Mouse (Mus musculus): ENCODE measurements around the gene Gm13278. TPM values are rescaled to one million over a fixed set of nuclear protein-coding genes. Genes with fewer than 3 reads are reported as not detected.

Gene Gm13278
- polyA plus RNA-seq, 1 experiment from 2014 or later, result not detected

Other genes with a start within 250 kb of the Gm13278 start
- not detected in 2 replicates for gene Ifna15, start 233.3 kb upstream of the Gm13278 start, polyA plus RNA-seq (2016; fragmentation: Nextera tagmentation; extraction: Ambion mirVana)
- gene Ifna14, start 219.8 kb upstream of the Gm13278 start, polyA plus RNA-seq (2016; fragmentation: Nextera tagmentation; extraction: Ambion mirVana), result not detected in 2 replicates
- gene Ifna9, start 199.2 kb upstream of the Gm13278 start, polyA plus RNA-seq (2016; fragmentation: Nextera tagmentation; extraction: Ambion mirVana), result not detected in 2 replicates
- gene Ifna12, start 188.2 kb upstream of the Gm13278 start, polyA plus RNA-seq (2016; fragmentation: Nextera tagmentation; extraction: Ambion mirVana), result not detected in 2 replicates
- not detected in 2 replicates for gene C87499, start 157.1 kb upstream of the Gm13278 start, polyA plus RNA-seq (2016; fragmentation: Nextera tagmentation; extraction: Ambion mirVana)
- gene Ifna13, start 147.1 kb upstream of the Gm13278 start, polyA plus RNA-seq (2016; fragmentation: Nextera tagmentation; extraction: Ambion mirVana), result not detected in 2 replicates
- gene Ifna16, start 114.6 kb upstream of the Gm13278 start, polyA plus RNA-seq (2016; fragmentation: Nextera tagmentation; extraction: Ambion mirVana), result not detected in 2 replicates
- gene Ifna2, start 107.6 kb upstream of the Gm13278 start, polyA plus RNA-seq (2016; fragmentation: Nextera tagmentation; extraction: Ambion mirVana), result not detected in 2 replicates
- gene Ifnab, start 100.2 kb upstream of the Gm13278 start, polyA plus RNA-seq (2016; fragmentation: Nextera tagmentation; extraction: Ambion mirVana), result not detected in 2 replicates
- gene Gm26566, start 69.7 kb upstream of the Gm13278 start, polyA plus RNA-seq (2016; fragmentation: Nextera tagmentation; extraction: Ambion mirVana), result 1.6 and 2.0 TPM in 2 replicates
- gene Klhl9, start 69.1 kb upstream of the Gm13278 start, polyA plus RNA-seq (2016; fragmentation: Nextera tagmentation; extraction: Ambion mirVana), result 127 and 132 TPM in 2 replicates
- not detected in 2 replicates for gene Gm13271, start 36.7 kb upstream of the Gm13278 start, polyA plus RNA-seq (2016; fragmentation: Nextera tagmentation; extraction: Ambion mirVana)
- gene Gm13283, start 31.4 kb upstream of the Gm13278 start, polyA plus RNA-seq (2016; fragmentation: Nextera tagmentation; extraction: Ambion mirVana), result 0.32 and 0.46 TPM in 2 replicates
- gene Gm13290, start 17.7 kb upstream of the Gm13278 start, polyA plus RNA-seq (2016; fragmentation: Nextera tagmentation; extraction: Ambion mirVana), result 0.22 TPM in 1 of 2 replicates, not detected in the other
- not detected in 2 replicates for gene Gm13289, start 14.6 kb upstream of the Gm13278 start, polyA plus RNA-seq (2016; fragmentation: Nextera tagmentation; extraction: Ambion mirVana)
- gene Gm13272, start 11.7 kb upstream of the Gm13278 start, polyA plus RNA-seq (2016; fragmentation: Nextera tagmentation; extraction: Ambion mirVana), result not detected in 2 replicates
- not detected in 2 replicates for gene Ifnz, start 9.4 kb upstream of the Gm13278 start, polyA plus RNA-seq (2016; fragmentation: Nextera tagmentation; extraction: Ambion mirVana)
- not detected in 2 replicates for gene Gm13276, start 5.8 kb upstream of the Gm13278 start, polyA plus RNA-seq (2016; fragmentation: Nextera tagmentation; extraction: Ambion mirVana)
- gene Gm13277, start 2.9 kb upstream of the Gm13278 start, polyA plus RNA-seq (2016; fragmentation: Nextera tagmentation; extraction: Ambion mirVana), result not detected in 2 replicates
- not detected in 2 replicates for gene Gm13275, start 2.9 kb downstream of the Gm13278 start, polyA plus RNA-seq (2016; fragmentation: Nextera tagmentation; extraction: Ambion mirVana)
- not detected in 2 replicates for gene Gm13279, start 5.8 kb downstream of the Gm13278 start, polyA plus RNA-seq (2016; fragmentation: Nextera tagmentation; extraction: Ambion mirVana)
- gene Gm13285, start 8.1 kb downstream of the Gm13278 start, polyA plus RNA-seq (2016; fragmentation: Nextera tagmentation; extraction: Ambion mirVana), result 0.58 and 0.77 TPM in 2 replicates
- not detected in 2 replicates for gene Gm13287, start 11.7 kb downstream of the Gm13278 start, polyA plus RNA-seq (2016; fragmentation: Nextera tagmentation; extraction: Ambion mirVana)
- gene Gm13288, start 14.0 kb downstream of the Gm13278 start, polyA plus RNA-seq (2016; fragmentation: Nextera tagmentation; extraction: Ambion mirVana), result not detected in 2 replicates
- not detected in 2 replicates for gene Ifna7, start 24.7 kb downstream of the Gm13278 start, polyA plus RNA-seq (2016; fragmentation: Nextera tagmentation; extraction: Ambion mirVana)
- gene Ifna11, start 28.4 kb downstream of the Gm13278 start, polyA plus RNA-seq (2016; fragmentation: Nextera tagmentation; extraction: Ambion mirVana), result not detected in 2 replicates
- gene Ifna6, start 35.9 kb downstream of the Gm13278 start, polyA plus RNA-seq (2016; fragmentation: Nextera tagmentation; extraction: Ambion mirVana), result not detected in 2 replicates
- not detected in 2 replicates for gene Ifna5, start 44.0 kb downstream of the Gm13278 start, polyA plus RNA-seq (2016; fragmentation: Nextera tagmentation; extraction: Ambion mirVana)
- gene Ifna4, start 50.3 kb downstream of the Gm13278 start, polyA plus RNA-seq (2016; fragmentation: Nextera tagmentation; extraction: Ambion mirVana), result not detected in 2 replicates
- not detected in 2 replicates for gene Ifna1, start 58.5 kb downstream of the Gm13278 start, polyA plus RNA-seq (2016; fragmentation: Nextera tagmentation; extraction: Ambion mirVana)
- gene Ifne, start 88.7 kb downstream of the Gm13278 start, polyA plus RNA-seq (2016; fragmentation: Nextera tagmentation; extraction: Ambion mirVana), result not detected in 2 replicates